Mouse (Mus musculus): ENCODE results near the gene Angptl7. TPM values are rescaled to one million over a fixed set of nuclear protein-coding genes. Genes with fewer than 3 reads are reported as not detected.

The Angptl7 gene
- total and polyA plus RNA-seq, 2 experiments from 2014 or later, result 0.21 to 0.52 TPM

GRCm38 (mm10) chr4:148495874-148496689, 4.2 kb downstream of the Angptl7 start:
- 0 out of 2 replicates have a peak overlapping the region, but pooled peaks have one; percentile 29 for H3K27ac ChIP-seq (ENCODE audit: low read depth, low read length)
- no peaks in the 10 kb centered on the region for H3K9me3 ChIP-seq (ENCODE audit: low read length)
- 59% methylated on average over 25 of the region's 25 CpGs for WGBS
- peak; percentile 81 for DNase-seq
- H3K36me3 ChIP-seq (ENCODE audit: insufficient read depth), result peaks cover 57% of the 10 kb centered on the region
- no peak overlapping the region for H3K4me3 ChIP-seq (ENCODE audit: low read depth, low read length)
- no peak for TF ChIP-seq CTCF (IDR thresholded peaks at IDR 0.05; ENCODE audit: low read depth)
- peak; percentile 63; the same call in 1 of the 2 replicates for ATAC-seq
- H3K9ac ChIP-seq, result no peak overlapping the region
- no peaks in the 10 kb centered on the region for H3K27me3 ChIP-seq (ENCODE audit: insufficient read depth, low read length)
- no peak overlapping the region for H3K4me2 ChIP-seq (ENCODE audit: low read depth)
- H3K4me1 ChIP-seq (ENCODE audit: insufficient read depth), result peaks cover 8% of the 10 kb centered on the region; the same call in 1 of the 2 replicates

GRCm38 (mm10) chr4:148495160-148495559, 5.1 kb downstream of the Angptl7 start:
- peaks cover 8% of the 10 kb centered on the region; the same call in 1 of the 2 replicates for H3K4me1 ChIP-seq (ENCODE audit: insufficient read depth)
- peaks cover 57% of the 10 kb centered on the region for H3K36me3 ChIP-seq (ENCODE audit: insufficient read depth)
- WGBS, result 93% methylated on average over 6 of the region's 6 CpGs
- no peaks in the 10 kb centered on the region for H3K27me3 ChIP-seq (ENCODE audit: insufficient read depth, low read length)
- H3K9ac ChIP-seq, result no peak overlapping the region
- H3K9me3 ChIP-seq (ENCODE audit: low read length), result no peaks in the 10 kb centered on the region
- DNase-seq, result no peak
- H3K4me2 ChIP-seq (ENCODE audit: low read depth), result no peak overlapping the region
- no peak for ATAC-seq
- no peak overlapping the region for H3K27ac ChIP-seq (ENCODE audit: low read depth, low read length)
- TF ChIP-seq CTCF (IDR thresholded peaks at IDR 0.05; ENCODE audit: low read depth), result peak; percentile 28; the same call in 1 of the 2 replicates
- H3K4me3 ChIP-seq (ENCODE audit: low read depth, low read length), result no peak overlapping the region

DNA sequence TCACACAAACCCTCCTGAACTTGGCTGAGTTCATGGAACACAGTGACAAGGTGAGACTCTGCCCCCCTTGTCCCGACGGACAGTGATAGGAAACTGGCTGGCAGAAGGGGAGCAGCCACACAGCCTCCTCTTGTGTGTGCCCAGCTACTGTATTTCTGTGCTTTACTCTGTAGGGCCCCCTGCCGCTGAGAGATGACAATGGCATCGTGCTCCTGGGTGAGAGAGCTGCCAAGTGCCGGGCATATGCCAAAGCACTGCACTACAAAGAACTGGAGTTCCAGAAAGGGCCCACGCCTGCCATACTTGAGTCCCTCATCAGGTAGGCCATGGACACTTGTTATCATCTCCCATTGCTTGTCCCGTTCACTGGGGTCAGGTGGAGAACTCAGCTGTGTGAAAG, 8.8 kb downstream of the Angptl7 start:
- peaks cover 53% of the 10 kb centered on the region for H3K36me3 ChIP-seq (ENCODE audit: insufficient read depth)
- H3K27me3 ChIP-seq (ENCODE audit: insufficient read depth, low read length), result no peaks in the 10 kb centered on the region
- TF ChIP-seq CTCF (IDR thresholded peaks at IDR 0.05; ENCODE audit: low read depth), result peak; percentile 37; the same call in 1 of the 2 replicates
- ATAC-seq (peak; percentile 53), DNase-seq (peak; percentile 40)
- H3K9ac ChIP-seq, result no peak overlapping the region
- H3K4me2 ChIP-seq (ENCODE audit: low read depth), result no peak overlapping the region
- H3K9me3 ChIP-seq (ENCODE audit: low read length), result no peaks in the 10 kb centered on the region
- no peak overlapping the region for H3K4me3 ChIP-seq (ENCODE audit: low read depth, low read length)
- 56% methylated on average over 7 of the region's 7 CpGs for WGBS
- H3K4me1 ChIP-seq (ENCODE audit: insufficient read depth), result peaks cover 8% of the 10 kb centered on the region; the same call in 1 of the 2 replicates
- no peak overlapping the region for H3K27ac ChIP-seq (ENCODE audit: low read depth, low read length)

GRCm38 (mm10) chr4:148490502-148490901, 9.8 kb downstream of the Angptl7 start:
- no peak for TF ChIP-seq CTCF (IDR thresholded peaks at IDR 0.05; ENCODE audit: low read depth)
- Histone ChIP-seq H3K27ac (ENCODE audit: low read depth, low read length) (0 out of 2 replicates have a peak overlapping the region, but pooled peaks have one; percentile 16), H3K4me2 (ENCODE audit: low read depth) (no peak overlapping the region), H3K9me3 (ENCODE audit: low read length) (no peaks in the 10 kb centered on the region), H3K27me3 (ENCODE audit: insufficient read depth, low read length) (no peaks in the 10 kb centered on the region), H3K4me1 (ENCODE audit: insufficient read depth) (0 out of 2 replicates have a peak, but pooled peaks cover 5% of the 10 kb centered on the region), H3K36me3 (ENCODE audit: insufficient read depth) (peaks cover 59% of the 10 kb centered on the region), H3K4me3 (ENCODE audit: low read depth, low read length) (no peak overlapping the region), H3K9ac (no peak overlapping the region)
- peak; percentile 46 for DNase-seq
- WGBS, result 45% methylated on average over 6 of the region's 6 CpGs
- peak; percentile 65 for ATAC-seq

DNA sequence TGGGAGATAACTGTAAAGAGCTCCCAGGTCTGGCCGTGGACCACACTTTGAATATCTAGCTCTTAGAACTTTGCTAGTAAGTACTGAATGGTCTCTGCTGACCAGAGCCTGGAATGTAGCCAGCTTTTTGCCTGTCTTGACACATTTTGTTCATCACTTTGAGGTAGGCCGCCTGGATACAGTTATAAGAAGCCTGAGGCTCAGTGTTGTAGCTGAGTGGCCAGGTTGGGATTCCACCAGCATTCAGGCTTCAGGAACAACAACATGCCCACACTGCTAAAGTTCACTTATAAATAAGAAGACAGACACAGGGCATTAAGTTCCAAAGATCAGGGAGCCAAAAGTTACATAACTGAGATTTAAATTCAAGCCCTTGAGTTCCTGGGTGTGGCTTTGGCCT, 12.4 kb downstream of the Angptl7 start:
- H3K36me3 ChIP-seq (ENCODE audit: insufficient read depth), result peaks cover 80% of the 10 kb centered on the region
- H3K4me3 ChIP-seq (ENCODE audit: low read depth, low read length), result no peak overlapping the region
- no peak for TF ChIP-seq CTCF (IDR thresholded peaks at IDR 0.05; ENCODE audit: low read depth)
- no peak overlapping the region for H3K4me2 ChIP-seq (ENCODE audit: low read depth)
- no peak overlapping the region for H3K9ac ChIP-seq
- no peak for DNase-seq
- no peaks in the 10 kb centered on the region for H3K9me3 ChIP-seq (ENCODE audit: low read length)
- 69% methylated on average over 2 of the region's 2 CpGs for WGBS
- H3K27me3 ChIP-seq (ENCODE audit: insufficient read depth, low read length), result no peaks in the 10 kb centered on the region
- H3K27ac ChIP-seq (ENCODE audit: low read depth, low read length), result no peak overlapping the region
- H3K4me1 ChIP-seq (ENCODE audit: insufficient read depth), result 0 out of 2 replicates have a peak, but pooled peaks cover 5% of the 10 kb centered on the region
- ATAC-seq, result no peak

DNA sequence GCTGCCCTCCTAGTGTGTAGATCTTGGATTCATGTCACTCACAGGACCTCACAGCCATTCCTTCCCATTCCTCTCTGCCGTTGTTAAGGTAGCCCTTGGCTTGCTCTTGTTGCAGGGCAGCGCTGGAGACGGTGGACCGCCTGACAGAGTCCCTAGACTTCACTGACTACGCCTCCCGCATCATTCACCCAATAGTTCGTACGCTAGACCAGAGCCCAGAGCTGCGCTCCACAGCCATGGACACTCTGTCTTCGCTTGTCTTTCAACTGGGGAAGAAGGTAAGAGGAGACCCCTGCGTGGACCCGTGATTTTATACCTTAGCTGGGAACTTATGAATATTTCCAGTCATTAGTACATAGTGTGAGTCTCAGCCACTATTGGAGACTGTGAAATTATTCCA, 15.7 kb downstream of the Angptl7 start:
- Histone ChIP-seq H3K9ac (no peak overlapping the region), H3K4me1 (ENCODE audit: insufficient read depth) (no peaks in the 10 kb centered on the region), H3K27me3 (ENCODE audit: insufficient read depth, low read length) (no peaks in the 10 kb centered on the region), H3K9me3 (ENCODE audit: low read length) (no peaks in the 10 kb centered on the region), H3K27ac (ENCODE audit: low read depth, low read length) (no peak overlapping the region), H3K36me3 (ENCODE audit: insufficient read depth) (peaks cover 86% of the 10 kb centered on the region), H3K4me3 (ENCODE audit: low read depth, low read length) (no peak overlapping the region), H3K4me2 (ENCODE audit: low read depth) (no peak overlapping the region)
- no peak for DNase-seq
- WGBS, result 97% methylated on average over 12 of the region's 12 CpGs
- TF ChIP-seq CTCF (IDR thresholded peaks at IDR 0.05; ENCODE audit: low read depth), result no peak
- no peak for ATAC-seq

DNA sequence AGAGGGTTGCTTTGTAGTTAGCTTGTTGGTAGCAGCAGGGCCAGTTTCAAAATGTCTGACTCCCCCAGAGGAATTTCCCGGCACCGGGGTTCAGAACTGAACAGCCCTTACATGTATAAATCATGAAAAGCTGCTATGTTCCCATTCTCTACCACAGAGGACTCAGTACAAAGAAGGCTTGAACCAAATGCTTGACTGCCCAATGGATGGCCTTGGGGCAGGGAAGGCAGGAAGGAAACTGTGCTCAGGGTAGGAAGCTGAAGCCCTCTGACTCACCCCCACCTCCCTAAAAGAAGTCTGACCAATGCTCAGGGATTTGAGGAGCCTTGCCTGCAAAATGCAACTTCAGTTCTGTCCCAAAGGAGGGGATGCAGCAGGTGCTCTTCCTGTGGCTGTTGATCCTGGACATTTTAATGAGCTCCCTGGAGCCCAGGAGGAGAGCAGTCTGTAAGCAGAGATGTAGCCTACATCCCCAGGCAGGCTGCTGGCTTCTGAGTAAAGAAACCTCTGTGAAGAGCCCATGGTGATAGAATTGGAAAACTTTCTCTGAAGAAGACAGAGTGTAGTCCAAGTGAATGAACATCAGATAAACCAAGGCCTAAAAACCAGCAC, 18.6 kb downstream of the Angptl7 start:
- Histone ChIP-seq H3K36me3 (ENCODE audit: insufficient read depth) (peaks cover 93% of the 10 kb centered on the region), H3K27me3 (ENCODE audit: insufficient read depth, low read length) (no peaks in the 10 kb centered on the region), H3K9ac (no peak overlapping the region), H3K9me3 (ENCODE audit: low read length) (no peaks in the 10 kb centered on the region), H3K4me3 (ENCODE audit: low read depth, low read length) (no peak overlapping the region), H3K27ac (ENCODE audit: low read depth, low read length) (no peak overlapping the region), H3K4me1 (ENCODE audit: insufficient read depth) (no peaks in the 10 kb centered on the region), H3K4me2 (ENCODE audit: low read depth) (no peak overlapping the region)
- DNase-seq (no peak), ATAC-seq (no peak)
- no peak for TF ChIP-seq CTCF (IDR thresholded peaks at IDR 0.05; ENCODE audit: low read depth)
- 84% methylated on average over 2 of the region's 2 CpGs for WGBS

Measured in forebrain, postnatal 0 days (tissue).